Mouse (Mus musculus) forebrain, postnatal 0 days (tissue): ENCODE data around the gene Calm1. TPM values are rescaled to one million over a fixed set of nuclear protein-coding genes. Genes with fewer than 3 reads are reported as not detected.
A peak's percentile ranks its signal among the peaks of the same experiment; 100 is the strongest.
"Not testable (repeated sequence)": the region's sequence is repeated elsewhere in the genome, so short reads cannot be mapped to it uniquely, and the experiment has no call there.

Source experiments
- ATAC-seq: fragments of 200-750 bp; cut with Nextera tagmentation; 2 replicates; pipeline ENCODE4 v1.8.0; 2017; ENCODE audit warnings: mild to moderate bottlenecking, moderate library complexity
- DNase-seq: peaks from one replicate; pipeline ENCODE4 v3.0.0-alpha.2; 2015
- H3K27ac ChIP-seq: fragments of 300-500 bp; sonication (generic); 2 replicates; pipeline ENCODE4 v1.5.1; 2014; ENCODE audit warnings: low read depth, mild to moderate bottlenecking, antibody characterized with exemption, low read length, moderate library complexity, mixed read lengths
- H3K27me3 ChIP-seq: fragments of 300-500 bp; sonication (generic); 2 replicates; pipeline ENCODE4 v1.6.1; 2014; ENCODE audit warnings: mild to moderate bottlenecking, low read length, mixed read lengths; ENCODE audit not compliant: insufficient read depth
- H3K36me3 ChIP-seq: fragments of 300-500 bp; sonication (generic); 2 replicates; pipeline ENCODE4 v1.6.1; 2014; ENCODE audit warnings: mild to moderate bottlenecking, moderate library complexity; ENCODE audit not compliant: insufficient read depth
- H3K4me1 ChIP-seq: fragments of 300-500 bp; sonication (generic); 2 replicates; pipeline ENCODE4 v1.6.1; 2014; ENCODE audit warnings: antibody characterized with exemption; ENCODE audit not compliant: insufficient read depth
- H3K4me2 ChIP-seq: fragments of 300-500 bp; sonication (generic); 2 replicates; pipeline ENCODE4 v1.6.1; 2014; ENCODE audit warnings: low read depth, mild to moderate bottlenecking, moderate library complexity
- H3K4me3 ChIP-seq: fragments of 300-500 bp; sonication (generic); 2 replicates; pipeline ENCODE4 v1.5.1; 2014; ENCODE audit warnings: low read depth, low read length, mixed read lengths
- H3K9ac ChIP-seq: fragments of 300-500 bp; sonication (generic); 2 replicates; pipeline ENCODE4 v1.6.1; 2014; ENCODE audit warnings: mild to moderate bottlenecking
- H3K9me3 ChIP-seq: fragments of 300-500 bp; sonication (generic); 2 replicates; pipeline ENCODE4 v1.6.1; 2016; ENCODE audit warnings: low read length
- CTCF ChIP-seq: sonication (generic); IDR thresholded peaks from 2 replicates; pipeline ENCODE4 v1.5.1; 2016; ENCODE audit warnings: antibody characterized with exemption, control low read depth, low read depth
- WGBS: fragments of 180-500 bp; shearing (Covaris S2); extraction: QIAGEN DNeasy Blood & Tissue Kit; methylation state at CpG from one replicate; pipeline ENCODE4 v1.1.7; 2014; 5-methylcytosine and 5-hydroxymethylcytosine counted together
- polyA plus RNA-seq: library from polyadenylated mRNA; unstranded; fragments of >200 nt; fragmentation: Nextera tagmentation; extraction: Ambion mirVana; gene quantifications from 2 replicates; pipeline ENCODE4 v1.2.1, GENCODE M21; 2015
- total RNA-seq: library from RNA; depleted of rRNA; stranded (reverse); fragments of >200 nt; gene quantifications from 2 replicates; pipeline ENCODE4 v1.2.3, GENCODE M21; 2014

Gene Calm1
- total and polyA plus RNA-seq, 2 experiments from 2014 or later = 1,041 to 4,009 TPM

- no peak overlapping the region for H3K9ac ChIP-seq
- no peaks in the 10 kb centered on the region for H3K9me3 ChIP-seq
- no peak for TF ChIP-seq CTCF
- H3K27me3 ChIP-seq = no peaks in the 10 kb centered on the region
- 80% methylated on average over 5 of the region's 5 CpGs for WGBS
- H3K36me3 ChIP-seq = no peaks in the 10 kb centered on the region
- no peak for DNase-seq
- H3K27ac ChIP-seq = no peak overlapping the region
- no peak overlapping the region for H3K4me3 ChIP-seq
- no peak for ATAC-seq
- H3K4me2 ChIP-seq = no peak overlapping the region
- no peaks in the 10 kb centered on the region; the same call in 1 of the 2 replicates for H3K4me1 ChIP-seq
Measured at GRCm38 (mm10) chr12:100183970-100184369, 15.3 kb upstream of the Calm1 start.

GRCm38 (mm10) chr12:100184976-100185375, 14.3 kb upstream of the Calm1 start:
- H3K27ac ChIP-seq, DNase-seq, H3K4me3 ChIP-seq, H3K4me2 ChIP-seq, H3K36me3 ChIP-seq, H3K9ac ChIP-seq, H3K27me3 ChIP-seq, ATAC-seq, H3K4me1 ChIP-seq, H3K9me3 ChIP-seq: not testable (repeated sequence)
- 90% methylated on average over 2 of the region's 2 CpGs for WGBS

GRCm38 (mm10) chr12:100185897-100186296, 13.3 kb upstream of the Calm1 start:
- no peak for ATAC-seq
- Histone ChIP-seq H3K4me1 (no peaks in the 10 kb centered on the region; the same call in 1 of the 2 replicates), H3K9me3 (no peaks in the 10 kb centered on the region), H3K36me3 (no peaks in the 10 kb centered on the region), H3K27ac (peak overlapping the region; percentile 100), H3K4me3 (peak overlapping the region; percentile 64; the same call in 1 of the 2 replicates), H3K27me3 (no peaks in the 10 kb centered on the region), H3K4me2 (peak overlapping the region; percentile 89), H3K9ac (peak overlapping the region; percentile 98; the same call in 1 of the 2 replicates)
- no peak for TF ChIP-seq CTCF
- DNase-seq = peak; percentile 70
- 41% methylated on average over 7 of the region's 7 CpGs for WGBS

GRCm38 (mm10) chr12:100186376-100186775, 12.9 kb upstream of the Calm1 start:
- no peak for ATAC-seq

GRCm38 (mm10) chr12:100187013-100187755, 12.1 kb upstream of the Calm1 start:
- no peaks in the 10 kb centered on the region for H3K9me3 ChIP-seq
- peak overlapping the region; percentile 89 for H3K4me2 ChIP-seq
- peak overlapping the region; percentile 64 for H3K4me3 ChIP-seq
- peak; percentile 99 for ATAC-seq
- H3K36me3 ChIP-seq = no peaks in the 10 kb centered on the region
- H3K4me1 ChIP-seq = no peaks in the 10 kb centered on the region; the same call in 1 of the 2 replicates
- no peaks in the 10 kb centered on the region for H3K27me3 ChIP-seq
- H3K9ac ChIP-seq = peak overlapping the region; percentile 98
- DNase-seq = peak; percentile 99
- WGBS = 1% methylated on average over 52 of the region's 52 CpGs
- peak; percentile 29 for TF ChIP-seq CTCF
- peak overlapping the region; percentile 100 for H3K27ac ChIP-seq

More at GRCm38 (mm10) chr12:100186376-100186775, 12.9 kb upstream of the Calm1 start:
- 3% methylated on average over 6 of the region's 6 CpGs for WGBS
- Histone ChIP-seq H3K36me3 (no peaks in the 10 kb centered on the region), H3K4me1 (no peaks in the 10 kb centered on the region; the same call in 1 of the 2 replicates), H3K4me3 (peak overlapping the region; percentile 64), H3K27ac (peak overlapping the region; percentile 100), H3K4me2 (peak overlapping the region; percentile 89), H3K9me3 (no peaks in the 10 kb centered on the region), H3K9ac (peak overlapping the region; percentile 98), H3K27me3 (no peaks in the 10 kb centered on the region)
- TF ChIP-seq CTCF = no peak
- DNase-seq = peak; percentile 64

- WGBS = 2% methylated on average over 29 of the region's 29 CpGs
- ATAC-seq = no peak
- H3K27ac ChIP-seq = peak overlapping the region; percentile 100
- DNase-seq = no peak
- peak overlapping the region; percentile 64 for H3K4me3 ChIP-seq
- H3K9ac ChIP-seq = peak overlapping the region; percentile 82
- no peaks in the 10 kb centered on the region for H3K9me3 ChIP-seq
- no peaks in the 10 kb centered on the region for H3K27me3 ChIP-seq
- TF ChIP-seq CTCF = no peak
- H3K4me1 ChIP-seq = no peaks in the 10 kb centered on the region; the same call in 1 of the 2 replicates
- H3K4me2 ChIP-seq = peak overlapping the region; percentile 89
- H3K36me3 ChIP-seq = no peaks in the 10 kb centered on the region
Measured at GRCm38 (mm10) chr12:100187756-100188430, 11.3 kb upstream of the Calm1 start.

GRCm38 (mm10) chr12:100190802-100191201, 8.4 kb upstream of the Calm1 start:
- no peaks in the 10 kb centered on the region for H3K36me3 ChIP-seq
- no peak for TF ChIP-seq CTCF
- DNase-seq = no peak
- H3K4me2 ChIP-seq = no peak overlapping the region
- H3K27me3 ChIP-seq = no peaks in the 10 kb centered on the region
- no peak overlapping the region for H3K27ac ChIP-seq
- ATAC-seq = no peak
- no peak overlapping the region for H3K9ac ChIP-seq
- no peak overlapping the region for H3K4me3 ChIP-seq
- 92% methylated on average over 6 of the region's 6 CpGs for WGBS
- H3K4me1 ChIP-seq = no peaks in the 10 kb centered on the region
- no peaks in the 10 kb centered on the region for H3K9me3 ChIP-seq
